Mouse (Mus musculus): ENCODE data around the gene Ippk. TPM values are rescaled to one million over a fixed set of nuclear protein-coding genes. Genes with fewer than 3 reads are reported as not detected.

The Ippk gene
- 13.4 and 13.7 TPM in 2 replicates for polyA plus RNA-seq (2014; fragmentation: Nextera tagmentation; extraction: Ambion mirVana)

- Histone ChIP-seq H3K4me2 (replicated peaks) (peak within 1 kb of the TSS; percentile 93), H3K36me3 (replicated peaks; ENCODE audit: control insufficient read depth, insufficient read depth) (no peaks in the 10 kb centered on the region), H3K4me3 (replicated peaks; ENCODE audit: low read length) (peak within 1 kb of the TSS; percentile 82), H3K9me3 (ENCODE audit: control insufficient read depth, low read length) (no peaks in the 10 kb centered on the region), H3K4me1 (replicated peaks; ENCODE audit: control insufficient read depth, insufficient read depth, low read length) (peaks cover 26% of the 10 kb centered on the region), H3K9ac (peak within 1 kb of the TSS; percentile 80), H3K27ac (peak within 1 kb of the TSS; percentile 75), H3K27me3 (ENCODE audit: control insufficient read depth, insufficient read depth, low read length) (no peaks in the 10 kb centered on the region)
- peak; percentile 98 for ATAC-seq (ENCODE audit: low FRiP score)
- DNase-seq (ENCODE audit: low spot score): peak; percentile 96
- under 1% methylated on average over 68 of the region's 69 CpGs for WGBS
These were observed at the start of gene Ippk for GRCm38 (mm10) chr13:49420754-49421605. Ippk (plus strand) TSS chr13:49421249.

DNA sequence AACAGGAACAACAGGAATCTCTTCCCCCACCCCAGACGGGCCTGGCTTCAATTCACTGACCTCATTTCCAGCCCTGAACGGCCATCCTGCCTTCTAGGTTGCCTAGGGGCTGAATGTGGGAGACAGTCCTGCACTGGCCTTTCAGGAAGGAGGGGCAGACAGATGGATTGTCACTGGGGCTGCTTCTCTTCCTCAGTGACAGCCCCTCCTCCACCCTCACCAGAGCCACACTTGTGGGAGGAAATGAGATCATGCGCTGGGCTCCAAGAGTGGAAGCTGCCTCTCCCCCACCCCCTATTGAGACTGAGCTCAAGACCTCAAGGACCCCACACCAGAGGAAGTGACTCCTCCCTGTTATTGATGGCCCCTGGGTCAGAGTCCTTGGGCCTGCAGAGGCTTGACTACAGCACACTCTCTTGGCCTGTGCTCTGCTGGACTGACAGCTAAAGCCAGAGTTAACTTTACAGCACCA lies 49.6 kb upstream of the Ippk start:
- 53% methylated on average over 3 of the region's 3 CpGs for WGBS
- Histone ChIP-seq H3K4me3 (replicated peaks; ENCODE audit: low read length) (no peak overlapping the region), H3K9ac (no peak overlapping the region), H3K27me3 (ENCODE audit: control insufficient read depth, insufficient read depth, low read length) (no peaks in the 10 kb centered on the region), H3K4me2 (replicated peaks) (no peak overlapping the region), H3K4me1 (replicated peaks; ENCODE audit: control insufficient read depth, insufficient read depth, low read length) (no peaks in the 10 kb centered on the region), H3K9me3 (ENCODE audit: control insufficient read depth, low read length) (no peaks in the 10 kb centered on the region), H3K36me3 (replicated peaks; ENCODE audit: control insufficient read depth, insufficient read depth) (peaks cover 54% of the 10 kb centered on the region), H3K27ac (peak overlapping the region; percentile 26; the same call in 1 of the 2 replicates)
- peak; percentile 37 for ATAC-seq (ENCODE audit: low FRiP score)
- DNase-seq (ENCODE audit: low spot score): no peak

DNA sequence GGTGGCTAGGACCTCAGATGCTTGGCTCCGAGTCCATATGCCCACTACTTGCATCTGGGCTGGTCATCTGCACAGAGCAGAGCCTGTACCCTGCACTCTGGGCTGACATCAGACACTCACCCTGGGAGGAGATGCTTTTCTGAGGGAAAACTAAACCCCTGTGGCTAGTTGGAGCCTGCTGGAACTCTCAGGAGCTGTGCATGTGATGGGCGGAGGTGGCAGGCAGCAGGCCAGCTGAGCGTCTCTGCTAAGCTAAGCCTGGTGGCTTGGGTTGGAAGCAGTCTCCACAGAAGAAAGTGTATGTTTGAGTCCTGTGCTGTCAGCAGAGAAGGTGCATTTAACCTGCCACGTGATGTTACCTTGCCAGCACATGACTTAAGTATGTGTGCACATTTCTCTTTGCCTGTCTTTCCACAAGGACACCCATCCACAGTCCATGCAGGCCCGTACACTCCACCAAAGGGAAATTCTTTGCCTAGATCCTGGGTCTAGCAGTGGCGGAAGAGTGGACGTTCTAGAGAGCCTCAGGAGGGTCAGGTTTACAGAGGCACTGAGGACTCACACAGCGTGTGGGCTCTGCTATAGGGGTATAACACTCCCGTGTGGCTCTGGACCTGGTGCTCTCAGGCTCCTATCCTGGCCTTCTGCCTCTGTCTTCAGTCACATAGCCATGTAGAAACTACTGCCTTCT lies 48.5 kb upstream of the Ippk start:
- DNase-seq (ENCODE audit: low spot score) (no peak), ATAC-seq (ENCODE audit: low FRiP score) (no peak)
- Histone ChIP-seq H3K27ac (no peak overlapping the region), H3K9me3 (ENCODE audit: control insufficient read depth, low read length) (no peaks in the 10 kb centered on the region), H3K9ac (no peak overlapping the region), H3K36me3 (replicated peaks; ENCODE audit: control insufficient read depth, insufficient read depth) (peaks cover 64% of the 10 kb centered on the region), H3K4me3 (replicated peaks; ENCODE audit: low read length) (no peak overlapping the region), H3K4me2 (replicated peaks) (no peak overlapping the region), H3K27me3 (ENCODE audit: control insufficient read depth, insufficient read depth, low read length) (no peaks in the 10 kb centered on the region), H3K4me1 (replicated peaks; ENCODE audit: control insufficient read depth, insufficient read depth, low read length) (no peaks in the 10 kb centered on the region)
- WGBS: 94% methylated on average over 9 of the region's 9 CpGs

GRCm38 (mm10) chr13:49374304-49374703 lies 46.7 kb upstream of the Ippk start:
- Histone ChIP-seq H3K27ac (no peak overlapping the region), H3K27me3 (ENCODE audit: control insufficient read depth, insufficient read depth, low read length) (no peaks in the 10 kb centered on the region), H3K4me1 (replicated peaks; ENCODE audit: control insufficient read depth, insufficient read depth, low read length) (no peaks in the 10 kb centered on the region), H3K36me3 (replicated peaks; ENCODE audit: control insufficient read depth, insufficient read depth) (peaks cover 79% of the 10 kb centered on the region), H3K4me3 (replicated peaks; ENCODE audit: low read length) (no peak overlapping the region), H3K9me3 (ENCODE audit: control insufficient read depth, low read length) (no peaks in the 10 kb centered on the region), H3K9ac (no peak overlapping the region), H3K4me2 (replicated peaks) (no peak overlapping the region)
- 62% methylated on average over 6 of the region's 6 CpGs for WGBS
- ATAC-seq (ENCODE audit: low FRiP score) (no peak), DNase-seq (ENCODE audit: low spot score) (no peak)

DNA sequence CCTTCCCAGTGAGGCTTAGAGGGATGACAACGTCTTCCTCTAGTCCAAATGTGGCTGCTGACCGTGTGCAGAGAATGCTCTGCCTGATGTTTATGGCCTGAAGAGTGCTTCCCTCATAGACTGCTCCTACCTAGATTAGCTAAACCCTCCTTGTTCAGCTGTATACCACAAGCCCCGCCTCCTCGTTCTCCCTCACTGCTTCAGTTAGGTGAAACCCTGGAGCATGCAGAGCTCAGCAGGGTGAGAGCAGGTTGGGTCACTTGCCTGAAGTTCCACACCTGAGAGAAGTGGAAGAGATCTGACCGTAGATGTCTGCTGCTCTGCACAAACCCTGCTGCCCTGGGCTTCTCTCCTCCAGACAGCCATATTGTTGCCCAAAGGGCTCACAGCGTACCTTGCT lies 46.3 kb upstream of the Ippk start:
- no peak overlapping the region for H3K4me2 ChIP-seq (replicated peaks)
- H3K36me3 ChIP-seq (replicated peaks; ENCODE audit: control insufficient read depth, insufficient read depth): peaks cover 79% of the 10 kb centered on the region
- no peak overlapping the region for H3K27ac ChIP-seq
- no peak overlapping the region for H3K4me3 ChIP-seq (replicated peaks; ENCODE audit: low read length)
- H3K9ac ChIP-seq: no peak overlapping the region
- no peaks in the 10 kb centered on the region for H3K27me3 ChIP-seq (ENCODE audit: control insufficient read depth, insufficient read depth, low read length)
- H3K4me1 ChIP-seq (replicated peaks; ENCODE audit: control insufficient read depth, insufficient read depth, low read length): no peaks in the 10 kb centered on the region
- no peaks in the 10 kb centered on the region for H3K9me3 ChIP-seq (ENCODE audit: control insufficient read depth, low read length)
- ATAC-seq (ENCODE audit: low FRiP score) (no peak), DNase-seq (ENCODE audit: low spot score) (no peak)
- WGBS: 90% methylated on average over 6 of the region's 6 CpGs

DNA sequence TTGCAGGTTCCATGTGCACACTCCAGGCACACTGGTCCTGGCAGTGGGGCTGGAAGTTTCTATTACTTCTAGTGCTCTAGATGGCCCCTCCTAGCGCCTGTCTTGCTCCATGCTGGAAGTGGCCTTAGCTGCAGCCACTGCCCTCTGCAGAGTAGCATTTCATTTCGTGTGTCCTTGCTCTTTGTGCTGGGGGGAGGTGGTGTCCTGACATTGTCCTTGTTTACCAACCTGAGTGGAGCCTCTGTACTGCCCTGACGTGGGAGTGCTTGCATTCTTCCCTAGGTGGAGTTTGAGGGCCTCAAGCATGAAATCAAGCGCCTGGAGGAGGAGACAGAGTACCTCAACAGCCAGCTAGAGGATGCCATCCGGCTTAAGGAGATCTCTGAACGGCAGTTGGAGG lies 43.4 kb upstream of the Ippk start:
- no peaks in the 10 kb centered on the region for H3K4me1 ChIP-seq (replicated peaks; ENCODE audit: control insufficient read depth, insufficient read depth, low read length)
- H3K27ac ChIP-seq: no peak overlapping the region
- DNase-seq (ENCODE audit: low spot score) (no peak), ATAC-seq (ENCODE audit: low FRiP score) (no peak)
- H3K4me3 ChIP-seq (replicated peaks; ENCODE audit: low read length): no peak overlapping the region
- H3K9ac ChIP-seq: no peak overlapping the region
- whole genome bisulfite sequencing: 85% methylated on average over 6 of the region's 6 CpGs
- no peaks in the 10 kb centered on the region for H3K9me3 ChIP-seq (ENCODE audit: control insufficient read depth, low read length)
- no peaks in the 10 kb centered on the region for H3K27me3 ChIP-seq (ENCODE audit: control insufficient read depth, insufficient read depth, low read length)
- H3K36me3 ChIP-seq (replicated peaks; ENCODE audit: control insufficient read depth, insufficient read depth): peaks cover 79% of the 10 kb centered on the region
- no peak overlapping the region for H3K4me2 ChIP-seq (replicated peaks)

- WGBS: 96% methylated on average over 20 of the region's 20 CpGs
- no peaks in the 10 kb centered on the region for H3K9me3 ChIP-seq (ENCODE audit: control insufficient read depth, low read length)
- H3K4me1 ChIP-seq (replicated peaks; ENCODE audit: control insufficient read depth, insufficient read depth, low read length): no peaks in the 10 kb centered on the region
- H3K27me3 ChIP-seq (ENCODE audit: control insufficient read depth, insufficient read depth, low read length): no peaks in the 10 kb centered on the region
- no peak for DNase-seq (ENCODE audit: low spot score)
- H3K27ac ChIP-seq: no peak overlapping the region
- H3K4me3 ChIP-seq (replicated peaks; ENCODE audit: low read length): no peak overlapping the region
- no peak overlapping the region for H3K4me2 ChIP-seq (replicated peaks)
- H3K9ac ChIP-seq: no peak overlapping the region
- H3K36me3 ChIP-seq (replicated peaks; ENCODE audit: control insufficient read depth, insufficient read depth): peaks cover 90% of the 10 kb centered on the region
- ATAC-seq (ENCODE audit: low FRiP score): no peak
These were observed 41.7 kb upstream of the Ippk start for GRCm38 (mm10) chr13:49379301-49379700.

DNA sequence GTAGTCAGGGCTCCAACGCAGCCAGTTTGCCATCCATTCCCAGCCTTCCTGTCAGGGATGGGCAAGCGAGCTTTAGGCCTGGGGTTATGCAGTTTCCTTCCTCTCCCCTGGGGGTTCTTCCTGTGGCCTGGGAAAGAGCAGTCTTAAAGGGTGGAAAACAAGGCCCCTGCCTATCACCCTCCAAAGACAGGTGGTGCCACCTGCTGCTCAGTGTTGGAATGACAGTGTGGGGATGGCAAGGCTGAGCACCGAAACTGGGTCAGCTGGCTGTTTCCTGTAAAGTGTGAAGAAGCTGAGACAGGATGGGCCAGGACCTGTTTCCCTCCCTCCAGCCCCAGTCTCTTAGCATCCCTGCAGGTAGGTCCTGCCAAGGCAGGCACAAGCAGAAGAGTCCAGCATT lies 39.8 kb upstream of the Ippk start:
- Histone ChIP-seq H3K9me3 (ENCODE audit: control insufficient read depth, low read length) (no peaks in the 10 kb centered on the region), H3K27ac (no peak overlapping the region)
- peak; percentile 82 for DNase-seq (ENCODE audit: low spot score)

DNA sequence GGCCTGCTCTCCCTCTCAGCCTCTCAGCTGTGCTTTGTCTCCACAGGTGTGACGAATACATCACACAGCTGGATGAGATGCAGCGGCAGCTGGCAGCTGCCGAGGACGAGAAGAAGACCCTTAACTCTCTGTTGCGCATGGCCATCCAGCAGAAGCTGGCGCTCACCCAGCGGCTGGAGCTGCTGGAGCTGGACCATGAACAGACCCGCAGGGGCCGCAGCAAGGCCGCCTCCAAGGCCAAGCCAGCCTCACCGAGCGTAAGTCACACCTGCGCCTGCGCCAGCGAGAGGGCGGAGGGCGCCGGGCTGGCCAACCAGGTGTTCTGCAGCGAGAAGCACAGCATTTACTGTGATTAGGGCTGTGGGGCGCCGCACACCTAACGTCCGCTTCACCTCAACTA lies 38.1 kb upstream of the Ippk start:
- H3K9me3 ChIP-seq (ENCODE audit: control insufficient read depth, low read length): no peaks in the 10 kb centered on the region
- no peaks in the 10 kb centered on the region for H3K27me3 ChIP-seq (ENCODE audit: control insufficient read depth, insufficient read depth, low read length)
- no peak overlapping the region for H3K27ac ChIP-seq
- no peak overlapping the region for H3K4me3 ChIP-seq (replicated peaks; ENCODE audit: low read length)
- no peaks in the 10 kb centered on the region for H3K4me1 ChIP-seq (replicated peaks; ENCODE audit: control insufficient read depth, insufficient read depth, low read length)
- no peak for ATAC-seq (ENCODE audit: low FRiP score)
- peaks cover 90% of the 10 kb centered on the region for H3K36me3 ChIP-seq (replicated peaks; ENCODE audit: control insufficient read depth, insufficient read depth)
- WGBS: 94% methylated on average over 23 of the region's 23 CpGs
- H3K4me2 ChIP-seq (replicated peaks): no peak overlapping the region
- no peak for DNase-seq (ENCODE audit: low spot score)
- no peak overlapping the region for H3K9ac ChIP-seq

More for the DNA sequence above, 39.8 kb upstream of the Ippk start:
- Histone ChIP-seq H3K4me2 (replicated peaks) (no peak overlapping the region), H3K27me3 (ENCODE audit: control insufficient read depth, insufficient read depth, low read length) (no peaks in the 10 kb centered on the region), H3K9ac (no peak overlapping the region), H3K4me3 (replicated peaks; ENCODE audit: low read length) (no peak overlapping the region), H3K4me1 (replicated peaks; ENCODE audit: control insufficient read depth, insufficient read depth, low read length) (no peaks in the 10 kb centered on the region), H3K36me3 (replicated peaks; ENCODE audit: control insufficient read depth, insufficient read depth) (peaks cover 96% of the 10 kb centered on the region)
- WGBS: 27% methylated on average over 3 of the region's 3 CpGs
- ATAC-seq (ENCODE audit: low FRiP score): peak; percentile 55; the same call in 1 of the 2 replicates
